Mouse (Mus musculus) skeletal muscle tissue, adult 2 months (tissue): ENCODE measurements at regions not wholly inside any gene's neighbourhood (a gene's known extent, or its start where the extent isn't known, plus 50 kb on each side); places are given as distances from the start of the nearest gene placed in this dataset.

Experiments
- DNase-seq: peaks from one replicate; pipeline ENCODE4 v3.0.0-alpha.2; 2012; ENCODE audit warnings: low read depth, low spot score

DNA sequence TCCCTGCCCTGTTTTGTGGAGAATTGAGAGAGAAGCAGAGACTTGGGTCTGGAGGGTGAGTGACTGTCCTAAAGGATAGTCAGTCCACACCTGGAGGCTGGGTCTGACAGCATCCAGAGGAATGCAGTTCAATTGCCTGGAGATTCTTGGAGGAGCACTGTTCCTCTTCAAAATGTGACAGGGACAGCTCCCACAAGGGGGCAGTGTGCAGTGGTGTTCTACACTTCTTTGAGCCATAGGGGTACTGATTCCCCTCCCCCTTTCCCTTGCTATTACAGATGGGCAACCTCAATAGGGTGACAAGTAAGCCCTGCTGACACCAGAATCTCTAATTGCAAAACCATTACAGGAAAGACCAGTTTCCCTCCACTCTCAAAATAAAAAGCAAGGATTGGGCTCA is 63.7 kb upstream of the Gm773 start:
- no peak for DNase-seq

DNA sequence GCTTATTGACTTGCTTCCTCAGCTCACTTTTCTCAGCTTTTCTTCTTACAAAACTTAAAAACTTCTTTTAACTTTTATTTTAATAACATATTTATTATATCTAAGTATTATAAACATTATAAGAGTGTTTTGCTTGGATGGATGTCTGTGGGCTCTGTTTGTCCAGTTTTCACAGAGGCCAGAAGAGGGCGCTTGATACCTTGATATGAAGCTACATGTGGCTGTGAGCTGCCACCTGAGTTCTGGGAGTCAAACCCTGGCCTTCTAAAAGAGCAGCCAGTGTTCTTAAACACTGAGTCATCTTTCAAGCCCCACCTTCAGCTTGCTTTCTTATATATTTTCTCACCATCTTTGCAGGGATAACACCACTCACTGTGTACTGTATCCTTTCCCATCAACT is 61.5 kb upstream of the Gm773 start:
- DNase-seq: peak; percentile 1

DNA sequence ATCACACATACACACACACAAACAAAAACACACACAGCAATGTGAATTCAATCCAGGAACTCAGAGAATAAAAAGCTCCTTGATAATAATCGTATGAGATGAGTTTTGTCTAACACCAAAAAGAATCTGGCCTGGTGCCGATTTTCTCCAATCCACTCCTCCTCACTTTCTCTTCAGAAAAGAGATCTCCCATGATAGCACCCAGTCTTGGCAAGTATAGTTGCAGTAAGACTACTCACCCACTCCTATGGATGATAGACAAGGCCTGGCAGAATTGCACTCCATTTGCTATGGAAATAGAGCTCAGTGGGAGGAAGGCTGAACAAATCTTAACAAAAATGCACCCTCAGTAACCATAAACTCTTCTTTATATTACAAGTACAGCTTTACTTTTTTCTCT is 57.0 kb upstream of the Gm773 start:
- DNase-seq: no peak
